Mouse (Mus musculus) heart, adult 2 months (tissue): ENCODE results near the gene Gch1.
A peak's percentile ranks its signal among the peaks of the same experiment; 100 is the strongest.

ENCODE experiments used
- CTCF ChIP-seq: fragments of 200-600 bp; IDR thresholded peaks from 2 replicates; pipeline ENCODE4 v1.8.1; 2022; ENCODE audit warnings: antibody characterized with exemption, mild to moderate bottlenecking, moderate library complexity
- EP300 ChIP-seq: fragments of 200-500 bp; IDR thresholded peaks from 2 replicates; pipeline ENCODE4 v1.6.1; 2011; ENCODE audit warnings: low read depth, low read length, control low read depth; ENCODE audit not compliant: insufficient read depth

GRCm38 (mm10) chr14:47188848-47189634 lies at the start of gene Gch1:
- no peak for TF ChIP-seq EP300
- TF ChIP-seq CTCF: peak; percentile 47
